Mouse (Mus musculus): ENCODE results near the gene Gm13275. TPM values are rescaled to one million over a fixed set of nuclear protein-coding genes. Genes with fewer than 3 reads are reported as not detected.

Gene Gm13275
- polyA plus RNA-seq, 1 experiment = not detected

Other genes with a start within 250 kb of the Gm13275 start
- not detected in 2 replicates for gene Ifna15, start 236.2 kb upstream of the Gm13275 start, polyA plus RNA-seq (2012; rRNA removed; ENCODE audit: low replicate concordance)
- gene Ifna14, start 222.7 kb upstream of the Gm13275 start, polyA plus RNA-seq (2012; rRNA removed; ENCODE audit: low replicate concordance) = not detected in 2 replicates
- gene Ifna9, start 202.1 kb upstream of the Gm13275 start, polyA plus RNA-seq (2012; rRNA removed; ENCODE audit: low replicate concordance) = not detected in 2 replicates
- not detected in 2 replicates for gene Ifna12, start 191.1 kb upstream of the Gm13275 start, polyA plus RNA-seq (2012; rRNA removed; ENCODE audit: low replicate concordance)
- gene C87499, start 160.1 kb upstream of the Gm13275 start, polyA plus RNA-seq (2012; rRNA removed; ENCODE audit: low replicate concordance) = not detected in 2 replicates
- not detected in 2 replicates for gene Ifna13, start 150.0 kb upstream of the Gm13275 start, polyA plus RNA-seq (2012; rRNA removed; ENCODE audit: low replicate concordance)
- gene Ifna16, start 117.6 kb upstream of the Gm13275 start, polyA plus RNA-seq (2012; rRNA removed; ENCODE audit: low replicate concordance) = not detected in 2 replicates
- gene Ifna2, start 110.6 kb upstream of the Gm13275 start, polyA plus RNA-seq (2012; rRNA removed; ENCODE audit: low replicate concordance) = not detected in 2 replicates
- gene Ifnab, start 103.1 kb upstream of the Gm13275 start, polyA plus RNA-seq (2012; rRNA removed; ENCODE audit: low replicate concordance) = not detected in 2 replicates
- 0.23 and 0.35 TPM in 2 replicates for gene Gm26566, start 72.7 kb upstream of the Gm13275 start, polyA plus RNA-seq (2012; rRNA removed; ENCODE audit: low replicate concordance)
- gene Klhl9, start 72.0 kb upstream of the Gm13275 start, polyA plus RNA-seq (2012; rRNA removed; ENCODE audit: low replicate concordance) = 16.0 and 29.7 TPM in 2 replicates
- not detected in 2 replicates for gene Gm13271, start 39.6 kb upstream of the Gm13275 start, polyA plus RNA-seq (2012; rRNA removed; ENCODE audit: low replicate concordance)
- gene Gm13283, start 34.4 kb upstream of the Gm13275 start, polyA plus RNA-seq (2012; rRNA removed; ENCODE audit: low replicate concordance) = not detected in 2 replicates
- not detected in 2 replicates for gene Gm13290, start 20.7 kb upstream of the Gm13275 start, polyA plus RNA-seq (2012; rRNA removed; ENCODE audit: low replicate concordance)
- not detected in 2 replicates for gene Gm13289, start 17.6 kb upstream of the Gm13275 start, polyA plus RNA-seq (2012; rRNA removed; ENCODE audit: low replicate concordance)
- gene Gm13272, start 14.6 kb upstream of the Gm13275 start, polyA plus RNA-seq (2012; rRNA removed; ENCODE audit: low replicate concordance) = not detected in 2 replicates
- 0.08 TPM in 1 of 2 replicates, not detected in the other for gene Ifnz, start 12.4 kb upstream of the Gm13275 start, polyA plus RNA-seq (2012; rRNA removed; ENCODE audit: low replicate concordance)
- gene Gm13276, start 8.8 kb upstream of the Gm13275 start, polyA plus RNA-seq (2012; rRNA removed; ENCODE audit: low replicate concordance) = not detected in 2 replicates
- gene Gm13277, start 5.9 kb upstream of the Gm13275 start, polyA plus RNA-seq (2012; rRNA removed; ENCODE audit: low replicate concordance) = not detected in 2 replicates
- not detected in 2 replicates for gene Gm13278, start 2.9 kb upstream of the Gm13275 start, polyA plus RNA-seq (2012; rRNA removed; ENCODE audit: low replicate concordance)
- gene Gm13279, start 2.9 kb downstream of the Gm13275 start, polyA plus RNA-seq (2012; rRNA removed; ENCODE audit: low replicate concordance) = not detected in 2 replicates
- gene Gm13285, start 5.2 kb downstream of the Gm13275 start, polyA plus RNA-seq (2012; rRNA removed; ENCODE audit: low replicate concordance) = not detected in 2 replicates
- not detected in 2 replicates for gene Gm13287, start 8.8 kb downstream of the Gm13275 start, polyA plus RNA-seq (2012; rRNA removed; ENCODE audit: low replicate concordance)
- gene Gm13288, start 11.0 kb downstream of the Gm13275 start, polyA plus RNA-seq (2012; rRNA removed; ENCODE audit: low replicate concordance) = not detected in 2 replicates
- gene Ifna7, start 21.7 kb downstream of the Gm13275 start, polyA plus RNA-seq (2012; rRNA removed; ENCODE audit: low replicate concordance) = not detected in 2 replicates
- not detected in 2 replicates for gene Ifna11, start 25.5 kb downstream of the Gm13275 start, polyA plus RNA-seq (2012; rRNA removed; ENCODE audit: low replicate concordance)
- not detected in 2 replicates for gene Ifna6, start 32.9 kb downstream of the Gm13275 start, polyA plus RNA-seq (2012; rRNA removed; ENCODE audit: low replicate concordance)
- not detected in 2 replicates for gene Ifna5, start 41.0 kb downstream of the Gm13275 start, polyA plus RNA-seq (2012; rRNA removed; ENCODE audit: low replicate concordance)
- gene Ifna4, start 47.4 kb downstream of the Gm13275 start, polyA plus RNA-seq (2012; rRNA removed; ENCODE audit: low replicate concordance) = not detected in 2 replicates
- not detected in 2 replicates for gene Ifna1, start 55.6 kb downstream of the Gm13275 start, polyA plus RNA-seq (2012; rRNA removed; ENCODE audit: low replicate concordance)
- 0.80 TPM in 1 of 2 replicates, not detected in the other for gene Ifne, start 85.7 kb downstream of the Gm13275 start, polyA plus RNA-seq (2012; rRNA removed; ENCODE audit: low replicate concordance)

Measured in subcutaneous adipose tissue, adult 2 months (tissue).